Mouse (Mus musculus): Measurements from ENCODE around the gene Ntf3.

Ntf3 gene

DNA sequence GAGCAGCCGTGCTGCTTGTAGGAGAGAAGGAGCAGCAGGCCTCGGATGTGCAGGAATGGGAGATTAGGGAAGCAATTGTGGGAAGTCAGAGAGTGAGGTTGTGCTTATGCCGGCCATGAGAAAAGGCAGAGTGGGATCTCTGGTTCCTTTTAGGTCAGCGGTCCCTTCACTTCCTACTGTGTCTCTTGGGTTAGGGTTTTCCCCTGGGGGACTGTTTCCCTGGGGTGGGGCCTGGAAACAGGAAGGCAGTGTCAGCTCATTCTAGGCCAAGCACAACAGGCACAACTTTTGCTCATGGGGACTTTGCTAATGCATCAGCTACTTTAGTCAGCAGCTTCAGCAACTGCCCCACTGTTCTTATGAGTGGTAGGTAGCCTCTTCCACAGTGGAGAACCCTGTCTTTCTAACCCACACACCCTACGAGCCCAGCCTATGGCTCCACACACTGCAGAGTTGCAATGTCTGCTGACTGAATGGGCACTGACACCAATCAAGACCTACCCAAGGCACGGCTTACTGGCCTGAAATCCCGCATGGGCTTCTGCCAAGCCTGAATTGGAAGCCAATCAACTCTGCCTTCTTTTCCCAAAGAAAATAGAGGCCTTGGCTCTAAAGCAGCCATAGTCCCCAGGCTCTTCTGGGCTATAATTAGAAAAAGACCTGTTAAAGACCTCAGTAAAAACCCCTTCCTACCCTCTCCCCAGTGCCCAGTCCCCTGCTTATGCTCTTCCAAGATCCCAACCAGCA lies 60.5 kb downstream of the Ntf3 start:
- DNase-seq (ENCODE audit: low spot score): no peak

DNA sequence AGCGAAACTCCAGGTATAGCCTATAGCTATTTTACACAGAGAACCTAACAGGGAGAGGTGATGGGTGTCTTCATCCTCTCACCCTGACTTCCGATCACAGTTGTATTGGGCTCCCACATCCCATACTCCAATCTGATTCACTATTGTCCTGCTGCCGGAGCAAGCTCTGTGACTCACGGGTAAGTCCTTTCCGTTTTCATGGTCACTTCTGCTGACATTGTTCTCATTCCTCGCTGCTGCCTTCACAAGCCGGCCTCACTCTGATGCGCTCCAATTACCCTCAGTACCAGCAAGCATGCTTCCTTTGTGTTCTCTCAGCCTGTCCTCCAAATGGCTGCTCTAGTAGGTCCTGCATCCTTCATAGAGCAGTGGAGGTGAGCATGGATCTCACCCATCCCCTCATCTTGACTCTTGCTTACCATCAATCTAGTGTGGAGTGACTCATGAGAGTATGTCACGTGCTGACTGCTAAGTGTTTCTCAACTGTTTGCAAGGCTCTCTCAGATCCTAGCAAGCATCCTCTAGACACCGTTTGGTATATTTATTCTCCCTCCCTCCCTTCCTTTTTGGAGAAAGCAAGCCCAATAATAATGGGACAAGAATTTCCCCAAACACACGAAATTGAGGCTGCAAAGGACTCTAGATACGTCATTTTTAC lies 61.5 kb downstream of the Ntf3 start:
- no peak for DNase-seq (ENCODE audit: low spot score)

DNA sequence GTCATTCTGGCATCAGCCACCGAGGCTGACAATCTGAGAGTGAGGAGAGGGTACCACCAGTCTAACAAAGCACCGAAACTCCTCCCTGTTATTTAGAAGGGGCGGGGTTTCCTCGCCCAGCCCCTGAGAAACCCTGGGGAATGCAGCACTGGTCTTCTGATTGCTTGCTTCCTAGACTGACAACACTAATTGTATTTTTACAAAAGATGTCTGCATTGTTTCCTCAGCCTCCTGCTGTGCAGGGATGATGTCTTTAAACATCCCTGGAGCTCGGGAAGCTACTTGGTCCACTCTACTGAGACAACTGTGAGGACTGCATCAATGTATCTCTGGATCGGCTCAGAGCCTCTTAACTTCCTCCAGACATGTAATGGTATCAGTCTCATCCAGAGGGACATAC lies 64.1 kb downstream of the Ntf3 start:
- peak; percentile 8 for DNase-seq (ENCODE audit: low spot score)

DNA sequence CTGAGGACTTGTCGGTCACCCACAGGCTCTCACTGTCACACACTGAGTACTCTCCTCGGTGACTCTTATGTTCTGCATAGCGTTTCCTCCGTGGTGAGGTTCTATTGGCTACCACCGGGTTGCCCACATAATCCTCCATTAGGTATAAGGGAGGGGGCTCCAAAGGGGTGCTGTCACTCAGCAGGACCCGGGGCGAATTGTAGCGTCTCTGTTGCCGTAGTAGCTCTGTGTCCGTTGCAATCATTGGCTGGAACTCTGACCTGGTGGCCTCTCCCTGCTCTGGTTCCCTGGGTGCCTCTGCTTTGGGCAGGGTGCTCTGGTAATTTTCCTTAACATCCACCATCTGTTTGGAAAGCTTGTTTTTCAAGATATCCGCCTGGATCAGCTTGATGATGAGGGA lies 64.7 kb downstream of the Ntf3 start:
- no peak for DNase-seq (ENCODE audit: low spot score)

DNA sequence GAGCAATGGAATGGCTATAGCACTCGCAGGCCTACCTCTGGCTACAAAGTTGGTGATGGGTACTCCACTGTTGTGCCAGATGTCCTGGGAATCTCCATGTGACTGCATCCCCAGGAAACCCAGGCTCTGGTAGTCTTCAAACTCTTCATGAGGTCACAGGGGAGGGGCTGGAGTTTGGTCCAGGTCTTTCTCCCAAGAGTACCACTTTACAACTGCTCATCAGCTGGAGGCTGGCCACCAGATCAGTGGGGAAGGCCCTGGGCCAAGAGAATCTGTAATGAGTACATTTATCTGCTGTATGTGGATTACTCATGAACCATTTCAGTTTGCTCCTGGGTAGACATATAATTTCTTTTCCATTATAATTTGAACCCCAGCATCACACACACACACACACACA lies 66.1 kb downstream of the Ntf3 start:
- no peak for DNase-seq (ENCODE audit: low spot score)

DNA sequence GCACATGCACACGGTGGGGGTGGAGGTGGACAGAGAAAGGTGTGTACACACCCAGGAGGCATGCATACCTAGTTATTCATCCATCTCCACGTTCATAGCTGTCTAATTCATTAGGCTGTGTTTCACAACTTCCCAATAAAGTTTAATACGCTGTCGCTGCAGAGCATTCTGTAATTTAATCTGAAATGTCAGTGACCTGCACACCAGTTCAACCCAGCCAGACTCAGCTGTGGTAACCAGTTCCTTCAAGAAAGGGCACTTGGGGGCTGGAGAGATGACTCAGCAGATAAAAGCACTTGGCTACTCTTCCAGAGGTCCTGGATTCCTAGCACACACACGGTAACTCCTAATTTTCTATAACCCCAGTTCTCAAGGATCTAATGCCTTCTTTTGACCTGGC lies 69.2 kb downstream of the Ntf3 start:
- DNase-seq (ENCODE audit: low spot score): no peak

DNA sequence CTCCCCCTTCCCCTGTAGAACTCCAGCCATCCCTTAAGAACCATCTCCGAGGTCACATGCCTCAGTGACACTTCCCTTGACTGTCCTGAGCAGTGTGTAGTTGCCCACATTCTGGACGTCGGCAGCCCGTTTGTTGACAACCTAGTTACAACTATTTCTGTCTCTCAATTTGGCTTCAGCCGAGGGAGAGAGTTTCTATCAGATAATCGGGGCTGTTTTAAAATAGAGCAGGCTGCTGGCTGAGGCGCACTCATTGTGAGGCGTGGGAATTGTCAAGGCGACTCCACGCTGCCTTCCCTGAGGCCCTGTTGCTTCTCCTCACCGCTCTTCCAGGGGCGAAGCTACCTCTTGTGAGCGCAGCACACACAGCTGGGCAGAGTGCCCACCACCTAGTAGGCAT lies 70.6 kb downstream of the Ntf3 start:
- no peak for DNase-seq (ENCODE audit: low spot score)

DNA sequence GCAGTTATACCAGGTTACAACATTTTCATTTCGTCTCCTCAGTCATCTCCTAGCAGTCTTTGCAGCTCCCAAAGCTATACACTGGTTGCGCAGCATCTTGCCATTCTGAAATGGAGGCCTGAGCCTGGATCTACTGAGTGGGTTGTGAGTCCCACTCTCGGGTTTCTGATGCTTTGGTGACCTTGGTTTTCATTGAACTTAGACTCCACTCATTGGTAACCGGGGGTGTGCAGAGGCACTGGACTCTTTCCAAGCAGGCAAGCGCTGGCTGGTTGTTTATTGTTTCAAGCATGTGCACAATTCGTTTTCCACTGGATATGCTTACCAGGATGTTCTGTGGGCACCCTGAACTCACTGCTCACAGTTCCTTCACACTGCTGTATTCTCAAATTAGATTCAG lies 71.7 kb downstream of the Ntf3 start:
- no peak for DNase-seq (ENCODE audit: low spot score)

DNA sequence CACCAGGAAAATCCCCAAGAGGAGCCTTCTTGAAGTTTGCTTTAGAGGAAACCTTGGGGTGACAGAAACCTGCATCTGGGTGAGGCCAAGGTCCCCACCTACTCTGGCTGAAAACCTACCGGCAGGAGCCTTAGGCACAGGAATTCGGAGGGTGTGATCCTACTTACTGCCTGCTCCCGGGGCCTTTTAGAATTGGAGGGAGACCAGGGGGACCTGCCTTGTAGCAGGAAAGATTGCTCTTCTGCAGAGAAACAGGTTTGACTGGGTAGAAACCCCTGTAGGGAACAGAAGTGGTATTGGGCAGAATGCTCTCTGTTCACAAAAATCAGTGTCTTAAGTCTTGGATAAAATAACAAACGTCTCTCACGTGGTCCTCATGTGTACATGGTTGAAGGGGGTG lies 74.7 kb downstream of the Ntf3 start:
- DNase-seq (ENCODE audit: low spot score): no peak

DNA sequence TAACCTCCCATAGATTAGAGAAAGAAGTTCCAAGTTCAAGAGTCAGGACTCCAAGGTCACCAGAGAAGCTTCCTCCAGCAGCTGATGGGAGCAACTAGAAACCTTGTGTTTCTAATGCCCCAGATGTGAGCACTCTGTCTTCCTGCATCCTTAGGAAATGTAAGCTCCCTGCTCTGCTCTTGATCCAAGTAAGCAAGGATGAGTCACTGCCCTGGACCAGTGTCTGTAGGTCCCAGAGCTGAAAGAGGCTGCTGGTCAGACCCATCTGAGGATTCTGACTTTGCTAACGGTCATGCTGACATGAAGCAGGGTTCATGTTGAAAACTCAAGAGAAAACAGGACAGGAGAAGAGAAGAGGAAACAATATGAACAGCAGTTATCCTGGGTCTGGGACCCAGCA lies 76.6 kb downstream of the Ntf3 start:
- no peak for DNase-seq (ENCODE audit: low spot score)

DNA sequence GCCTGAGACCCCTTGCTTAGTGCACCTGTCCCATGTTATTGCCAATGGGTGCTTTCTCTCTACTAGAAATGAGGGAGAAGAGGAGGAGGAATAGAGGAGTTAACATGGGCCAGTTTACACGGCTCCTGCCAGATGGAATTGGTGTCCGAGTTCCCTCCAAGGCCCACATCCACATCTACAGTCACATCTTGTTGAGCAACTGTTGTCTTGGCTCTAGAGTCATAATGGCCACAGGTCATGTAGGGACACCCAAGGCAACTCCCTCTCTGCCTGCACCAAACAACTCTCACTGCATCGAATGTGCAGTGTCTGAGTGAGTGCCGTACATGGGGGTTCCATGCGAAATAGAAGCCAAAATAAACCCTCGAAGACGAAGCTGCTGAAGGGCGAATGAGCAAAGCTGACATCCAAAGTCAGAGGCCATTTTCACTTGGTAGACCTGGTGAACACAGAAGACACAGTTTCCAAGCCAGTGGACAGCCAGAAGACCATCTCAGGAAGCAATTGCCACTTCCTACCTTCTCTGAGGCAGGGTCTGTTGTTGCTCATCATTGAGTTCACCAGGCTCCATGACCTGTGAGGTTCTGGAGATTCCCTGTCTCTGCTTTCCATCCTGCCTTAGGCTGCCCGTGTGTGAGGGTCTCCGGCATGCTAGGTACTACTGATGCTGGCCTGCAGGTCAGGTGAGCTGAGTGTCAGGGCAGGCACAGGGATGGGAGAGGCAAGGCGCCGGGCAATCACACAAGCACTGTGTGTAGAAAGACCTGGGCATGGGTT lies 78.0 kb downstream of the Ntf3 start:
- no peak for DNase-seq (ENCODE audit: low spot score)

DNA sequence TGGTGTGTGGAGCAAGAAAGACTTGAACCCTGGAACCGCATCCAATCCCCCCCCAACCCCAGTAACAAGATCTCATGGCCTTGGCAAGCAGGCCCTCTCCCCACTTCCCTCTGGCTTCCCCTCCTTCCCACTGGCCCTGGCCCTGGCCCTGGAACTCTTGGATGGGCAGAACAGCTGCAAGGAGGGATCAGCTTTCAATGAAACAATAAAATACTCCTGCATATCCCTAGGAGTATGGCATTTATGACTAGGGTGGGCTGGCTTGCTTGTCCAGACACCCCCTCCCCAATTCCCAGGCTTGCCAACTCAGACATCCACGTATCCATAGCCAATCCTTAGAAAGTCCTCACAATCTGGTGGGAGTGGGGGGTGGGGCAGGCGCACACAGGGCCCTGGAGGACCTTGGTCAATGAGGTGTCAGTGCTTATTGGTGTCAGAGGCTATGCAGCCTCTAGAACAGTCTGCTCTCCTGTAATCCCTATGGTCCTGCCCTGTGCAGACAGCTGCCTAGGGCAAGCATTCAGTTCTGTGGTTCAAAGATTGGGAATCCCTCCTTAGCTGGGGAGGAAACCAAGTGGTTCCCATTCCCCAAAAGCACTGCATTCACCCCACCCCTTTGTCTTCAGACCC lies 80.3 kb downstream of the Ntf3 start:
- no peak for DNase-seq (ENCODE audit: low spot score)

DNA sequence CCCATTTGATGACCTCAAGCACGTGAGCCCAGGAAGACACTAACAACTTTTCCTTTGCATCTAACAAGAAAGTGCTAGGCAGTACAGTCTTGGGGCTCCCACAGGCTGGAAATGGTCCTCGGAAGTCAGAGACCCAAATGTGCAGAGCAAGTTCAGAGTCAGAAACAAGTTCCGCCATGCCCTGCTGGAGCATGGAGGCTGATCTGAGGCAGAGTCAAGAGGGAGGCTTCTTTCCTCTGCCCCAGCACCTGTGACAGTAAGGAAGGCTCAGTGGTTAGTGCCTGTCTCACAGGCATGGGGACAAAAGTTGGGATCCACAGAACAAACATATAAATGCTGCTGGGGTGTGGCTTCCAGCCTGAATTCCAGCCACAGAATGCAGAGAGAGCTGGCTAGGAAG lies 86.2 kb downstream of the Ntf3 start:
- DNase-seq (ENCODE audit: low spot score): no peak

DNA sequence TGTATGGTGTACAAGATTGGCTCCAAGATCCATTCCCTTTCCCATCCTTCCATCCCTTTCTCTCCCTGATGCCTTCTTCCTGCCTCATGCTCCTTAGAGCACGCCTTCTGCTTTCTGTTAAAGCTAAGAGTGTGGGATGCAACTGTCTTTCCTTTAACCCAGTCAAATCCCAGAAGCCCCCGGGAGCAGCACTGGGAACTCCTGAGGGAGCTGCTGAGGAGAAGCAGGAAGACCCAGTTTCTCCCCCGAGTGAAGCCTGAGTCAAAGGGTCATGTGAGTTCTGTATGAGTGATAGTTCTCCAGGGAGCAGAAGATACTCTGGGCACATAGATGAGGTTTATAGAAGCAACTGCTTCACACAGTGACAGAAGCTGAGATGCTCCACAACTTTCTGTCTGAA lies 109.0 kb downstream of the Ntf3 start:
- DNase-seq (ENCODE audit: low spot score): no peak

DNA sequence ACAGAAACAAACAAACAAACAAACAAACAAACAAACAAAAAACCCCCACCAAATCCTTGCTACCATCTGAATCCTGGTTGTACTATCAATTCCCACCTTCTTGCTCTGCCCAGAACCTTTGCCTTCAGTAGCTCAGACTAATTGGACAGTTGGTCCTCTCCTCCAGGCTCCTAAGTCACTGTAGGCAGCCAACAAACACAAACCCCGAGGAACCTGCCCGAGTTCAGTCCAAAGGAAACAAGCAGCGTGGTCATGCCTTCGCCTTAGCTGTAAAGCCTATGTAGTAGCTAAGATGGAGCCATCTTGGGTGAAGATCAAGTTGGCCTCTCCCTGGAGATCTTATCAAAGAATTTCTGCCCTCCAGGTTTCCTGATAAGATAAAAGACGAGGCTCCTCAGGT lies 113.6 kb downstream of the Ntf3 start:
- DNase-seq (ENCODE audit: low spot score): no peak
